Mouse (Mus musculus) MEL (cell line): Measurements from ENCODE around the gene Cables2.

Experiments used
- CTCF ChIP-seq, 3 experiments: IDR thresholded peaks in 2 of 3; conservative IDR thresholded peaks in 1 of 3; 2 replicates each; pipeline ENCODE4 v1.5.1; 2011 to 2012; ENCODE audit warnings: low read length in 3 of 3, low read depth in 2 of 3, mild to moderate bottlenecking in 2 of 3, improper control_type of control experiment in 1 of 3, inconsistent platforms in 1 of 3, mixed read lengths in 1 of 3, moderate library complexity in 1 of 3; ENCODE audit not compliant: control insufficient read depth in 1 of 3, insufficient read depth in 1 of 3, poor library complexity in 1 of 3, severe bottlenecking in 1 of 3
- TCF12 ChIP-seq: IDR thresholded peaks from 2 replicates; pipeline ENCODE4 v1.6.1; 2014; ENCODE audit warnings: low read depth, mild to moderate bottlenecking, inconsistent platforms, low read length, improper control_type of control experiment, moderate library complexity

GRCm38 (mm10) chr2:180212255-180212654 is 61.0 kb downstream of the Cables2 start:
- TF ChIP-seq CTCF (IDR thresholded peaks at IDR 0.05 in 2 of 3, conservative IDR thresholded peaks at IDR 0.05 in 1 of 3; ENCODE audit: control insufficient read depth in 1 of 3, insufficient read depth in 1 of 3, low read depth in 2 of 3, low read length in 3 of 3, poor library complexity in 1 of 3, severe bottlenecking in 1 of 3): peak in 1 of 3 experiments; percentile 31; a peak in 1 of 6 replicates
- no peak for TF ChIP-seq TCF12
